Mouse (Mus musculus) stomach, embryonic 14.5 days (tissue): ENCODE data around the gene Gpatch1. TPM values are rescaled to one million over a fixed set of nuclear protein-coding genes. Genes with fewer than 3 reads are reported as not detected.
"Not testable (repeated sequence)": the region's sequence is repeated elsewhere in the genome, so short reads cannot be mapped to it uniquely, and the experiment has no call there.

Experiments used
- ATAC-seq: fragments of 200-750 bp; cut with Nextera tagmentation; 2 replicates; pipeline ENCODE4 v1.8.0; 2017; ENCODE audit warnings: low read depth, moderate TSS enrichment; ENCODE audit not compliant: insufficient number of reproducible peaks, insufficient read depth, low FRiP score
- H3K27ac ChIP-seq: fragments of 300-500 bp; sonication (generic); 2 replicates; pipeline ENCODE4 v1.5.1; 2014; ENCODE audit warnings: mild to moderate bottlenecking, low read length, moderate library complexity, mixed read lengths
- H3K27me3 ChIP-seq: fragments of 300-500 bp; sonication (generic); 2 replicates; pipeline ENCODE4 v1.6.1; 2014; ENCODE audit warnings: low read length, control low read depth, mixed read lengths; ENCODE audit not compliant: control insufficient read depth, insufficient read depth
- H3K36me3 ChIP-seq: fragments of 300-500 bp; sonication (generic); 2 replicates; pipeline ENCODE4 v1.6.1; 2014; ENCODE audit warnings: mild to moderate bottlenecking, control low read depth, low read length, moderate library complexity, mixed read lengths; ENCODE audit not compliant: control insufficient read depth, insufficient read depth
- H3K4me1 ChIP-seq: fragments of 300-500 bp; sonication (generic); 2 replicates; pipeline ENCODE4 v1.6.1; 2014; ENCODE audit warnings: low read length, control low read depth, mixed read lengths; ENCODE audit not compliant: control insufficient read depth, insufficient read depth
- H3K4me2 ChIP-seq: fragments of 300-500 bp; sonication (generic); replicated peaks from 2 replicates; pipeline ENCODE4 v1.6.1; 2014; ENCODE audit warnings: low read depth, low read length, control low read depth
- H3K4me3 ChIP-seq: fragments of 300-500 bp; sonication (generic); 2 replicates; pipeline ENCODE4 v1.5.1; 2014; ENCODE audit warnings: low read depth, low read length, control low read depth
- H3K9ac ChIP-seq: fragments of 300-500 bp; sonication (generic); replicated peaks from 2 replicates; pipeline ENCODE4 v1.6.1; 2014; ENCODE audit warnings: low read depth, mild to moderate bottlenecking, control low read depth, low read length, moderate library complexity, mixed read lengths
- H3K9me3 ChIP-seq: fragments of 300-500 bp; sonication (generic); 2 replicates; pipeline ENCODE4 v1.6.1; 2016; ENCODE audit warnings: low read depth, low read length, control low read depth; ENCODE audit not compliant: control insufficient read depth
- WGBS: fragments of 180-500 bp; shearing (Covaris S2); extraction: QIAGEN DNeasy Blood & Tissue Kit; methylation state at CpG from one replicate; pipeline ENCODE4 v1.1.7; 2014; 5-methylcytosine and 5-hydroxymethylcytosine counted together
- polyA plus RNA-seq: library from polyadenylated mRNA; unstranded; fragments of >200 nt; fragmentation: Nextera tagmentation; extraction: Ambion mirVana; gene quantifications from 2 replicates; pipeline ENCODE4 v1.2.1, GENCODE M21; 2014

Gpatch1 gene
- polyA plus RNA-seq, 1 experiment from 2014 or later = 17.3 TPM

DNA sequence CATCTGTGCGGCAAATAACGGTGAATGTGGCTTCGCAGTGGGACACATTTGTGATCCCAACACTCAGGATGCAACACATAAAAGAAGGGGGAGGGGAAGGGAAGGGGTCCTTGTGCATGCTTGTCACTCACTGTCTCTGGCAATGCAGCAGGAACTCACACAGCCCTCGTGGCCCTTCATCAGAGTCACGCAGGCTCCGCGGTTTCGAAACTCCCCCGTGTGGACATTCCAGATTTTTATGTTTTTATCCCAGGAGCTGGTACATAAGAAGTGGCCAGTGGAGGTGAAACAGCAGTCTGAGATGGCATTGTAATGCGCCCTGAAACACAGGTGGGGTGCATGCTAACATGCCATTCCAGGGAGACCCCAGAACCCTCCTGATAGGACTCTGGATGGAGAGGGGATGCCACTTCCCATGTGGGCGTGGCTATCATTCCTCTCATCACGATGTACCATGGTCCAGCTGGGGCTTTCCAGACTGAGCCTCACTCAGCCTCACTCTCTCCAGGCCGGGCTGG, 66.1 kb downstream of the Gpatch1 start:
- 11% methylated on average over 13 of the region's 13 CpGs for WGBS
- no peaks in the 10 kb centered on the region for H3K9me3 ChIP-seq
- H3K4me2 ChIP-seq = peak overlapping the region; percentile 31
- no peaks in the 10 kb centered on the region for H3K4me1 ChIP-seq
- H3K36me3 ChIP-seq = no peaks in the 10 kb centered on the region
- H3K27ac ChIP-seq = no peak overlapping the region
- ATAC-seq = no peak; the same call in 1 of the 2 replicates
- no peak overlapping the region for H3K4me3 ChIP-seq
- no peak overlapping the region for H3K9ac ChIP-seq
- H3K27me3 ChIP-seq = no peaks in the 10 kb centered on the region

DNA sequence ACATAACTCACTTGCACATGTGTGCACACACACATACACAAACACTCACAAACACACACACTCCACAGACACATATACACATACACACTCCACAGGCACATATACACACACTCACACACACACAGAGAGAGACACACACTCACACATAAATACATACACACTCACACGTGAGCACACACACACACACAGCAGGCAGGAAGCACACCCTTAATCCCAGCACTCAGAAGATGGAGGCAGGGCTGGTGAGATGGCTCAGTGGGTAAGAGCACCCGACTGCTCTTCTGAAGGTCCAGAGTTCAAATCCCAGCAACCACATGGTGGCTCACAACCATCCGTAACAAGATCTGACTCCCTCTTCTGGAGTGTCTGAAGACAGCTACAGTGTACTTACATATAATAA, 80.3 kb downstream of the Gpatch1 start:
- H3K36me3 ChIP-seq, ATAC-seq, H3K9ac ChIP-seq, H3K4me1 ChIP-seq, H3K4me2 ChIP-seq, H3K27ac ChIP-seq, H3K4me3 ChIP-seq, H3K27me3 ChIP-seq, H3K9me3 ChIP-seq: not testable (repeated sequence)
- 73% methylated on average over 2 of the region's 3 CpGs for WGBS

DNA sequence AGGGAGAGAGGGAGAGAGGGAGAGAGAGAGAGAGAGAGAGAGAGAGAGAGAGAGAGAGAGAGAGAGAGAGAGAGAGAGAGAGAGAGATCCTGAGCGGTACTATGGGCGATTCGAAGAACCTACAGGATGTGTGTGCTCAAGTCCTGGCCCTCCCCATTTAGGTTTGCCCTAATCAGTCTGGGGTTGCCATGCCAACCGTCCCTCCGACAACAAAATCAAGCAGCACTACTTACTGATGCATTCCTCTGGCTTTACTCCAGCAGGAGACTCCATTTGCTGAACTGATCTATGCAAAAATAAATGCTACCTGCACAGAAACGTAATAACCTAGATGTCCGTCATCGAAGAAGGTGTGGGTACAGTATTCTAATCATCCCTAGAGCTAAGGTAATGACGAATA, 82.9 kb downstream of the Gpatch1 start:
- no peaks in the 10 kb centered on the region for H3K36me3 ChIP-seq
- H3K27ac ChIP-seq = peak overlapping the region; percentile 91
- peak; percentile 54 for ATAC-seq
- H3K4me1 ChIP-seq = peaks cover 7% of the 10 kb centered on the region; the same call in 1 of the 2 replicates
- H3K9ac ChIP-seq = no peak overlapping the region
- peak overlapping the region; percentile 47 for H3K4me2 ChIP-seq
- 19% methylated on average over 9 of the region's 9 CpGs for WGBS
- H3K9me3 ChIP-seq = 0 out of 2 replicates have a peak, but pooled peaks cover 2% of the 10 kb centered on the region
- H3K27me3 ChIP-seq = no peaks in the 10 kb centered on the region
- peak overlapping the region; percentile 57 for H3K4me3 ChIP-seq

DNA sequence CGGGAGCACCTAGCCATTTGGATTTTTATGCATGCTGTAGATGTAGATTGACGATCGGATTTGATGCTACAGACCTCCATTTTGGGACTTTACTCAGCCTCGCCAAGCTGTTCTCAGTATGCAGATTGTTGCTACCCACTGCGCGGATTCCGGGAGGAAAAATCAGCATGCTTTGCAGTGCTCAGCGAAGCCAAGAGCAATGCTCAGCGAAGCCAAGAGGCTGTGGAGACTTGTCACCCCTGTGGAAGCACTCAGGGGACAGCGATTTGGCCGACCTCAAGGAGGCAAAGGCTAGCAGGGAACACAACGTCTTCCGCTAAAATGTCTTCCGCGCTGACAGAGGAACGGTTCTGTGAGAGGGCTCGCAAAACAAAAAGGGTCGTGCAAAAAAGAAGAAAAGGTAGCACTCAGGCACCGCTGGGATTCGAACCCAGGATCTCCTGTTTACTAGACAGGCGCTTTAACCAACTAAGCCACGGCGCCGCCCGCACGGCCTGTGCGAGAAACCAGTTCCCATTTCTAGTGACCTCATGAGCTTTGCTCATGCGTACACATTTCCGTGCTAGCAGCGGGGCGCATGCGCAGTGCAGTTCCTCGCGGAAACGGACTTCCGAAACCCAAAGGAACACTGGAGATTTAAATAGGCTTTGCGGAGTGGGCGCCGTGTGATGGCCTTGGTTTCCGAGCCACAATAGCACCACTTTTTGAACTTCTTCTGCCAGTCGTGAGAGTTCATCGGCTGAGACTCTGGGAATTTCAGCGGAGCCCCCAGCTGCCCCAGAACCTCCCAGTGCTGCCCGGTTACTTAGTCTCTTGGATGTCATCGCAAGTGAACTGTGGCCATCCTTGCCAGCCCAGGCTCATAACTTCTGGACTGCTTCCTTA, 83.6 kb downstream of the Gpatch1 start:
- peak; percentile 93 for ATAC-seq
- H3K36me3 ChIP-seq = no peaks in the 10 kb centered on the region
- peak overlapping the region; percentile 49; the same call in 1 of the 2 replicates for H3K9ac ChIP-seq
- H3K4me2 ChIP-seq = peak overlapping the region; percentile 49
- no peaks in the 10 kb centered on the region for H3K27me3 ChIP-seq
- H3K9me3 ChIP-seq = 0 out of 2 replicates have a peak, but pooled peaks cover 2% of the 10 kb centered on the region
- peak overlapping the region; percentile 57 for H3K4me3 ChIP-seq
- peak overlapping the region; percentile 91 for H3K27ac ChIP-seq
- under 1% methylated on average over 45 of the region's 45 CpGs for WGBS
- H3K4me1 ChIP-seq = peaks cover 7% of the 10 kb centered on the region; the same call in 1 of the 2 replicates

DNA sequence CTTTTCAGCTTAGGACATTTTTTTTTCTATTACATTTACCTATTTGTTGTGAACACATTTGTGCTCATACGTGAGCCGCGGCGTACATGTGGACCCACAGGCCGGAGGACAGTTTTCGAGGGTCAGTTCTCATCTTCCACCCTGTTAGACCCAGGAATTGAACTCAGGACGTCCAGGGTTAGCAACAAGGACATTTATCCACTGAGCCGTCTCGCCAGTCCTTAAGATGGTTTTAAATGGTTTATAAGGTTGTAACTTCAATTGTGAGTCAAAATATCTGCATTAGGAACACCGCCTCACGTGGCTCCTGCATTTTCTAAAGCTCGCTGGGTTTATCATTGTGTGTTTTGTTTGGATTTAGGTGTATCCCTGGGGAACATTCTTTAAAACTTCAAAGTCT, 84.4 kb downstream of the Gpatch1 start:
- H3K4me1 ChIP-seq = peaks cover 7% of the 10 kb centered on the region; the same call in 1 of the 2 replicates
- WGBS = 52% methylated on average over 12 of the region's 12 CpGs
- peak overlapping the region; percentile 57 for H3K4me3 ChIP-seq
- H3K36me3 ChIP-seq = no peaks in the 10 kb centered on the region
- ATAC-seq = no peak
- no peaks in the 10 kb centered on the region for H3K27me3 ChIP-seq
- 0 out of 2 replicates have a peak, but pooled peaks cover 2% of the 10 kb centered on the region for H3K9me3 ChIP-seq
- peak overlapping the region; percentile 49; the same call in 1 of the 2 replicates for H3K9ac ChIP-seq
- H3K4me2 ChIP-seq = peak overlapping the region; percentile 49
- H3K27ac ChIP-seq = peak overlapping the region; percentile 91

DNA sequence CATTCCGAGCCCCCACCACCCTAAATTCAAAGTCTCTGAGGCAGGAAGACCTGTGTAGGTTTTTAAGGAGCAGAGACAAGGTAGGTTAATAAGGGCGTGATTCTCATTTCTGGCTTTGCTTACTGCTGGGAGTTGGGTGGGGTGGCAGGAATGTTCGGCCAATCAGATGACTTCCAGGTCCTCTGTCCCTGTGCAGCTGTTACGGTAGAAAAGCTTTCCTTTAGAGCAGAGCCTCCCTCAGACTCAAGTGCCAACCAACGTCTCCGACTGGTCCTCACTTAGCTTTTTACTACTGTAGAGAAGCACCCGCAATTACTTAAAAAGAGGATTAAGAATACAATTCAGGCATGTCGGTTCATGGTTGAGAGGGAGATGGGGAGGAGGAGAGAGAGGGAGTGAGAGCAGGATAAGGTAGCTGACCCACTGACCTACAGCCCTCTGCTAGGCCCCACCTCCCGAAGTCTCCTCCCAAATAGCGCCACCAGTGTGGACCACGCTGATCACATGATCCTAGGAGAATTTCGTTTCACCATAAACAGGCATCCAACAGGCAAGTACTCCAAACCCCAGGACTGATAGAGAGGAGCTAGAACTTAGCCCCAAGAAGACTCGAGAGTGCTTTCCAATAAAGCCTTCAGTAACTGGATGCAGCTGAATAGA, 85.3 kb downstream of the Gpatch1 start:
- no peak overlapping the region for H3K9ac ChIP-seq
- ATAC-seq = no peak
- 0 out of 2 replicates have a peak overlapping the region, but pooled peaks have one; percentile 49 for H3K4me2 ChIP-seq
- no peak overlapping the region for H3K4me3 ChIP-seq
- H3K4me1 ChIP-seq = peaks cover 7% of the 10 kb centered on the region; the same call in 1 of the 2 replicates
- no peaks in the 10 kb centered on the region for H3K36me3 ChIP-seq
- H3K27ac ChIP-seq = no peak overlapping the region
- H3K27me3 ChIP-seq = no peaks in the 10 kb centered on the region
- 29% methylated on average over 13 of the region's 13 CpGs for WGBS
- H3K9me3 ChIP-seq = 0 out of 2 replicates have a peak, but pooled peaks cover 2% of the 10 kb centered on the region

DNA sequence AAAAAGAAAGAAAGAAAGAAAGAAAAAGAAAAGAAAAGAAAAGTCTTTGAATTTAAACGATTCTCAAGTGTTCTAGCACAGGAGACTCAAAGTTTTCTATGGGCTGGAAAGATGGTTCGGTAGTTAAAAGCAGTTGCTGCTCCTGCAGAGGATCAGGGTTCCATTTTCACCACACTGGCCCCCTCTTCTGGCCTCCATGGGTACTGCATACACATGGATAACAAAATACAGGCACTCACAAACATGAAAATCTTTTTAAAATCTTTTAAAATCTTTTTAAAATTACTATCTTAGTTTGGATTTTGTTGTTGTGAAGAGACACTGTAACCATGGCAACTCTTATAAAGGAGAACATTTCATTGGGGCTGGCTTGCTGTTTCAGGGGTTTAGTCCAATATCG, 87.9 kb downstream of the Gpatch1 start:
- Histone ChIP-seq H3K9ac (no peak overlapping the region), H3K27me3 (no peaks in the 10 kb centered on the region)
- WGBS = 65% methylated on average over 3 of the region's 3 CpGs

More for the DNA sequence above, 87.9 kb downstream of the Gpatch1 start:
- Histone ChIP-seq H3K4me2 (no peak overlapping the region), H3K4me1 (0 out of 2 replicates have a peak, but pooled peaks cover 4% of the 10 kb centered on the region), H3K9me3 (0 out of 2 replicates have a peak, but pooled peaks cover 2% of the 10 kb centered on the region), H3K27ac (no peak overlapping the region), H3K4me3 (no peak overlapping the region), H3K36me3 (no peaks in the 10 kb centered on the region)
- ATAC-seq = no peak
